Mouse (Mus musculus) liver, embryonic 11.5 days (tissue): ENCODE measurements around the gene Rad51d. TPM values are rescaled to one million over a fixed set of nuclear protein-coding genes. Genes with fewer than 3 reads are reported as not detected.

Experiments
- ATAC-seq: fragments of 200-750 bp; cut with Nextera tagmentation; replicated peaks from 2 replicates; pipeline ENCODE4 v1.8.0; 2017; ENCODE audit warnings: moderate number of reproducible peaks, mild to moderate bottlenecking, moderate TSS enrichment, moderate library complexity; ENCODE audit not compliant: low FRiP score
- DNase-seq: peaks from one replicate; pipeline ENCODE4 v3.0.0-alpha.2; 2017; ENCODE audit warnings: low spot score
- H3K27ac ChIP-seq: fragments of 300-500 bp; sonication (generic); 2 replicates; pipeline ENCODE4 v1.5.1; 2014; ENCODE audit warnings: mild to moderate bottlenecking, low read depth, low read length, control low read depth
- H3K27me3 ChIP-seq: fragments of 300-500 bp; sonication (generic); replicated peaks from 2 replicates; pipeline ENCODE4 v1.6.1; 2014; ENCODE audit warnings: low read length, mixed read lengths; ENCODE audit not compliant: control insufficient read depth, insufficient read depth
- H3K36me3 ChIP-seq: fragments of 300-500 bp; sonication (generic); 2 replicates; pipeline ENCODE4 v1.6.1; 2014; ENCODE audit warnings: mild to moderate bottlenecking, low read length, moderate library complexity, mixed read lengths; ENCODE audit not compliant: control insufficient read depth, insufficient read depth
- H3K4me1 ChIP-seq: fragments of 300-500 bp; sonication (generic); replicated peaks from 2 replicates; pipeline ENCODE4 v1.6.1; 2014; ENCODE audit warnings: low read length, mixed read lengths; ENCODE audit not compliant: control insufficient read depth, insufficient read depth
- H3K4me2 ChIP-seq: fragments of 300-500 bp; sonication (generic); 2 replicates; pipeline ENCODE4 v1.6.1; 2014; ENCODE audit warnings: mild to moderate bottlenecking, control low read depth, moderate library complexity
- H3K4me3 ChIP-seq: fragments of 300-500 bp; sonication (generic); 2 replicates; pipeline ENCODE4 v1.5.1; 2014; ENCODE audit warnings: low read depth, low read length, control low read depth
- H3K9ac ChIP-seq: fragments of 300-500 bp; sonication (generic); 2 replicates; pipeline ENCODE4 v1.6.1; 2014; ENCODE audit warnings: low read depth, low read length, control low read depth
- H3K9me3 ChIP-seq: fragments of 300-500 bp; sonication (generic); 2 replicates; pipeline ENCODE4 v1.6.1; 2016; ENCODE audit warnings: low read length, inconsistent platforms, mixed read lengths; ENCODE audit not compliant: control insufficient read depth
- WGBS: fragments of 180-500 bp; shearing (Covaris S2); extraction: QIAGEN DNeasy Blood & Tissue Kit; methylation state at CpG from one replicate; pipeline ENCODE4 v1.1.7; 2014; 5-methylcytosine and 5-hydroxymethylcytosine counted together
- polyA plus RNA-seq: library from polyadenylated mRNA; unstranded; fragments of >200 nt; fragmentation: Nextera tagmentation; extraction: Ambion mirVana; gene quantifications from 2 replicates; pipeline ENCODE4 v1.2.1, GENCODE M21; 2014

Gene Rad51d
- polyA plus RNA-seq, 1 experiment from 2014 or later = 14.4 TPM

GRCm38 (mm10) chr11:82904952-82905351 lies 14.5 kb upstream of the Rad51d start:
- H3K4me3 ChIP-seq = no peak overlapping the region
- 61% methylated on average over 8 of the region's 8 CpGs for whole genome bisulfite sequencing
- no peaks in the 10 kb centered on the region for H3K9me3 ChIP-seq
- H3K9ac ChIP-seq = no peak overlapping the region
- peaks cover 11% of the 10 kb centered on the region; the same call in 1 of the 2 replicates for H3K4me1 ChIP-seq
- DNase-seq = no peak
- H3K27ac ChIP-seq = no peak overlapping the region
- H3K27me3 ChIP-seq = no peaks in the 10 kb centered on the region; the same call in 1 of the 2 replicates
- H3K36me3 ChIP-seq = peaks cover 46% of the 10 kb centered on the region
- H3K4me2 ChIP-seq = no peak overlapping the region
- ATAC-seq = 0 out of 2 replicates have a peak, but pooled peaks have one; percentile 29

- no peak overlapping the region for H3K4me3 ChIP-seq
- peaks cover 46% of the 10 kb centered on the region for H3K36me3 ChIP-seq
- H3K4me2 ChIP-seq = no peak overlapping the region
- DNase-seq = no peak
- H3K27ac ChIP-seq = no peak overlapping the region
- no peak overlapping the region for H3K9ac ChIP-seq
- H3K4me1 ChIP-seq = peaks cover 5% of the 10 kb centered on the region; the same call in 1 of the 2 replicates
- no peak for ATAC-seq
- 92% methylated on average over 20 of the region's 20 CpGs for WGBS
- H3K27me3 ChIP-seq = no peaks in the 10 kb centered on the region
- H3K9me3 ChIP-seq = no peaks in the 10 kb centered on the region
Observed at GRCm38 (mm10) chr11:82901606-82902310, 11.3 kb upstream of the Rad51d start.

- 94% methylated on average over 5 of the region's 5 CpGs for WGBS
- no peak overlapping the region for H3K4me2 ChIP-seq
- DNase-seq (no peak), ATAC-seq (no peak)
- no peak overlapping the region for H3K9ac ChIP-seq
- H3K4me1 ChIP-seq = no peaks in the 10 kb centered on the region
- no peak overlapping the region for H3K4me3 ChIP-seq
- no peaks in the 10 kb centered on the region for H3K9me3 ChIP-seq
- no peak overlapping the region for H3K27ac ChIP-seq
- no peaks in the 10 kb centered on the region for H3K27me3 ChIP-seq
- peaks cover 31% of the 10 kb centered on the region for H3K36me3 ChIP-seq
Observed at GRCm38 (mm10) chr11:82899720-82900119, 9.3 kb upstream of the Rad51d start.

- no peak overlapping the region for H3K4me2 ChIP-seq
- no peak overlapping the region for H3K9ac ChIP-seq
- no peak overlapping the region for H3K27ac ChIP-seq
- ATAC-seq (no peak), DNase-seq (no peak)
- H3K4me1 ChIP-seq = no peaks in the 10 kb centered on the region
- H3K9me3 ChIP-seq = no peaks in the 10 kb centered on the region
- 76% methylated on average over 10 of the region's 10 CpGs for WGBS
- no peak overlapping the region for H3K4me3 ChIP-seq
- no peaks in the 10 kb centered on the region for H3K27me3 ChIP-seq
- H3K36me3 ChIP-seq = peaks cover 15% of the 10 kb centered on the region
Observed at GRCm38 (mm10) chr11:82897478-82897877, 7.1 kb upstream of the Rad51d start.

GRCm38 (mm10) chr11:82891936-82892335 lies 1.5 kb upstream of the Rad51d start, which contains the start of gene Fndc8:
Gene Fndc8 (plus strand): TSS chr11:82892124.
- Histone ChIP-seq H3K4me1 (peaks cover 8% of the 10 kb centered on the region; the same call in 1 of the 2 replicates), H3K4me2 (no peak within 1 kb of the TSS), H3K27me3 (peaks cover 4% of the 10 kb centered on the region), H3K9me3 (no peaks in the 10 kb centered on the region), H3K27ac (no peak within 1 kb of the TSS), H3K9ac (no peak within 1 kb of the TSS; the same call in 1 of the 2 replicates), H3K4me3 (no peak within 1 kb of the TSS), H3K36me3 (no peaks in the 10 kb centered on the region)
- DNase-seq = no peak
- ATAC-seq = no peak
- WGBS = 47% methylated on average over 7 of the region's 7 CpGs

- Histone ChIP-seq H3K27me3 (peaks cover 4% of the 10 kb centered on the region), H3K9ac (peak overlapping the region; percentile 75), H3K4me1 (peaks cover 8% of the 10 kb centered on the region; the same call in 1 of the 2 replicates), H3K36me3 (no peaks in the 10 kb centered on the region), H3K4me3 (peak overlapping the region; percentile 68), H3K4me2 (peak overlapping the region; percentile 95), H3K27ac (peak overlapping the region; percentile 21), H3K9me3 (no peaks in the 10 kb centered on the region)
- DNase-seq (no peak), ATAC-seq (peak; percentile 60)
- WGBS = 4% methylated on average over 31 of the region's 31 CpGs
Observed at GRCm38 (mm10) chr11:82889524-82890341, 681 bp downstream of the Rad51d start.

GRCm38 (mm10) chr11:82888491-82888946 lies 1.9 kb downstream of the Rad51d start:
- no peak for DNase-seq
- no peaks in the 10 kb centered on the region for H3K36me3 ChIP-seq
- H3K27ac ChIP-seq = no peak overlapping the region
- H3K9ac ChIP-seq = peak overlapping the region; percentile 16; the same call in 1 of the 2 replicates
- H3K27me3 ChIP-seq = peaks cover 4% of the 10 kb centered on the region
- no peak overlapping the region for H3K4me3 ChIP-seq
- peak overlapping the region; percentile 95 for H3K4me2 ChIP-seq
- 65% methylated on average over 10 of the region's 10 CpGs for WGBS
- peaks cover 8% of the 10 kb centered on the region; the same call in 1 of the 2 replicates for H3K4me1 ChIP-seq
- ATAC-seq = no peak
- no peaks in the 10 kb centered on the region for H3K9me3 ChIP-seq

GRCm38 (mm10) chr11:82886559-82886958 lies 3.9 kb downstream of the Rad51d start:
- DNase-seq (no peak), ATAC-seq (no peak)
- no peak overlapping the region for H3K4me2 ChIP-seq
- no peak overlapping the region for H3K9ac ChIP-seq
- H3K27me3 ChIP-seq = no peaks in the 10 kb centered on the region; the same call in 1 of the 2 replicates
- no peak overlapping the region for H3K4me3 ChIP-seq
- no peaks in the 10 kb centered on the region for H3K36me3 ChIP-seq
- no peaks in the 10 kb centered on the region for H3K9me3 ChIP-seq
- H3K27ac ChIP-seq = no peak overlapping the region
- WGBS = 79% methylated on average over 3 of the region's 3 CpGs
- H3K4me1 ChIP-seq = peaks cover 8% of the 10 kb centered on the region; the same call in 1 of the 2 replicates
